Mouse (Mus musculus): ENCODE measurements around the gene Fastk. TPM values are rescaled to one million over a fixed set of nuclear protein-coding genes. Genes with fewer than 3 reads are reported as not detected.

Gene Fastk
- 143 and 147 TPM in 2 replicates for polyA plus RNA-seq (2015; fragmentation: Nextera tagmentation; extraction: Ambion mirVana)

- ATAC-seq (ENCODE audit: low FRiP score, low TSS enrichment): peak; percentile 85
- Histone ChIP-seq H3K4me1 (ENCODE audit: insufficient read depth, low read length) (peaks cover 25% of the 10 kb centered on the region), H3K36me3 (ENCODE audit: insufficient read depth, low read length) (peaks cover 31% of the 10 kb centered on the region), H3K9ac (replicated peaks; ENCODE audit: low read length) (peak within 1 kb of the TSS; percentile 95), H3K9me3 (ENCODE audit: low read length) (no peaks in the 10 kb centered on the region), H3K4me3 (ENCODE audit: low read length) (peak within 1 kb of the TSS; percentile 98), H3K27me3 (ENCODE audit: insufficient read depth, low read length) (no peaks in the 10 kb centered on the region), H3K4me2 (replicated peaks; ENCODE audit: low read depth, low read length) (peak within 1 kb of the TSS; percentile 90), H3K27ac (ENCODE audit: low read length) (peak within 1 kb of the TSS; percentile 94)
- under 1% methylated on average over 55 of the region's 60 CpGs for WGBS
These were observed at the start of gene Fastk for GRCm38 (mm10) chr5:24444746-24445427. Fastk (minus strand) TSS chr5:24445287.

GRCm38 (mm10) chr5:24492546-24493285, 47.6 kb upstream of the Fastk start:
- Histone ChIP-seq H3K4me2 (replicated peaks; ENCODE audit: low read depth, low read length) (no peak overlapping the region), H3K4me1 (ENCODE audit: insufficient read depth, low read length) (no peaks in the 10 kb centered on the region), H3K9ac (replicated peaks; ENCODE audit: low read length) (no peak overlapping the region), H3K27me3 (ENCODE audit: insufficient read depth, low read length) (no peaks in the 10 kb centered on the region), H3K36me3 (ENCODE audit: insufficient read depth, low read length) (peaks cover 51% of the 10 kb centered on the region), H3K27ac (ENCODE audit: low read length) (no peak overlapping the region), H3K4me3 (ENCODE audit: low read length) (no peak overlapping the region), H3K9me3 (ENCODE audit: low read length) (no peaks in the 10 kb centered on the region)
- 87% methylated on average over 16 of the region's 16 CpGs for WGBS
- no peak for ATAC-seq (ENCODE audit: low FRiP score, low TSS enrichment)

GRCm38 (mm10) chr5:24490413-24490920, 45.4 kb upstream of the Fastk start:
- Histone ChIP-seq H3K4me2 (replicated peaks; ENCODE audit: low read depth, low read length) (no peak overlapping the region), H3K36me3 (ENCODE audit: insufficient read depth, low read length) (peaks cover 50% of the 10 kb centered on the region), H3K27me3 (ENCODE audit: insufficient read depth, low read length) (no peaks in the 10 kb centered on the region), H3K9ac (replicated peaks; ENCODE audit: low read length) (no peak overlapping the region), H3K27ac (ENCODE audit: low read length) (no peak overlapping the region), H3K4me1 (ENCODE audit: insufficient read depth, low read length) (peaks cover 5% of the 10 kb centered on the region), H3K9me3 (ENCODE audit: low read length) (no peaks in the 10 kb centered on the region), H3K4me3 (ENCODE audit: low read length) (no peak overlapping the region)
- no peak for ATAC-seq (ENCODE audit: low FRiP score, low TSS enrichment)
- WGBS: 43% methylated on average over 14 of the region's 14 CpGs

DNA sequence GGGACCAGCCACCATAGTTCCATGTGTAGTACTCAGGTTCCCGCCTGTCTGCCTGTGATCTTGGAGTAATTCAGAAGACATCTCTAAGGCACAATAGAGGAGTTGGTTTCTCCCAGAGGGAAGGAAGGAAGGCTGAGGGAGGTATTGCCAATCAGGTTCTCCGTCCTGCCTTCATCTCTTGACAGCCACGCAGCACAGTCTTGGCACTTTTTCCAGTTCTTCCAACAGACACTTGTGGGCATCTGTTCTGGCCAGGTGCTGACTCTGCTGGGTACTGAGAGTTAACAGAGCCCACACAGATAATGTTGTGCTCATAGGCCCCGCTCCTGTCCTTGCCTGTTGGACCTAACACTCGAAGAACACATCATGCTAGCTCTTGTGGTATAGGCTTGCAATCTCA, 41.7 kb upstream of the Fastk start:
- H3K27ac ChIP-seq (ENCODE audit: low read length): no peak overlapping the region
- ATAC-seq (ENCODE audit: low FRiP score, low TSS enrichment): no peak
- H3K27me3 ChIP-seq (ENCODE audit: insufficient read depth, low read length): no peaks in the 10 kb centered on the region
- no peak overlapping the region for H3K9ac ChIP-seq (replicated peaks; ENCODE audit: low read length)
- no peaks in the 10 kb centered on the region for H3K9me3 ChIP-seq (ENCODE audit: low read length)
- H3K4me3 ChIP-seq (ENCODE audit: low read length): no peak overlapping the region
- H3K4me2 ChIP-seq (replicated peaks; ENCODE audit: low read depth, low read length): no peak overlapping the region
- peaks cover 31% of the 10 kb centered on the region for H3K36me3 ChIP-seq (ENCODE audit: insufficient read depth, low read length)
- H3K4me1 ChIP-seq (ENCODE audit: insufficient read depth, low read length): peaks cover 21% of the 10 kb centered on the region
- WGBS: 94% methylated on average over 5 of the region's 5 CpGs

GRCm38 (mm10) chr5:24486097-24486496, 41.0 kb upstream of the Fastk start:
- Histone ChIP-seq H3K27me3 (ENCODE audit: insufficient read depth, low read length) (no peaks in the 10 kb centered on the region), H3K9ac (replicated peaks; ENCODE audit: low read length) (no peak overlapping the region), H3K4me1 (ENCODE audit: insufficient read depth, low read length) (peaks cover 24% of the 10 kb centered on the region), H3K4me3 (ENCODE audit: low read length) (no peak overlapping the region), H3K9me3 (ENCODE audit: low read length) (no peaks in the 10 kb centered on the region), H3K4me2 (replicated peaks; ENCODE audit: low read depth, low read length) (no peak overlapping the region), H3K36me3 (ENCODE audit: insufficient read depth, low read length) (peaks cover 28% of the 10 kb centered on the region), H3K27ac (ENCODE audit: low read length) (no peak overlapping the region)
- WGBS: 3% methylated on average over 8 of the region's 8 CpGs
- no peak for ATAC-seq (ENCODE audit: low FRiP score, low TSS enrichment)

DNA sequence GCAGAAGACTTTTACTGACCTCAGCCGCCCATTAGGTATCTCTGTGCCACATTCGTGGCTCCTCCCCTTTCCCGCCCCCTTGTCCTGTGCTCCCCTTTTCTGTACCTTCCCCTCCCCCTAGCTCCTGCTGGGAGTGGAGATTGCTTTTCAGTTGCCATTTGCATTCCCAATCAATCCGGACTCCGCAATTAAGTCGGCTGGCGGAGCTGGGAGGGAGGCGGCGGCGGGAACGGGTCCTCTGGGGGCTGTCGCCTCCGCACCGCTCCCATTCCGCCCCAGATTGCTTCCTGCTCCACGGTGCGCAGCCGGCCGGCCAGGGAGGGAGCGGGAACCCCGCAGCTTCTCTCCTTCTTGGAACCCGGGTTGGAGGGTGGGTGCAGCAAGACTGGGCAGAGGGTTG, 39.9 kb upstream of the Fastk start:
- no peak for ATAC-seq (ENCODE audit: low FRiP score, low TSS enrichment)
- peaks cover 31% of the 10 kb centered on the region for H3K36me3 ChIP-seq (ENCODE audit: insufficient read depth, low read length)
- peak overlapping the region; percentile 12 for H3K4me3 ChIP-seq (ENCODE audit: low read length)
- peak overlapping the region; percentile 48 for H3K4me2 ChIP-seq (replicated peaks; ENCODE audit: low read depth, low read length)
- WGBS: 20% methylated on average over 22 of the region's 22 CpGs
- peak overlapping the region; percentile 33 for H3K9ac ChIP-seq (replicated peaks; ENCODE audit: low read length)
- peaks cover 24% of the 10 kb centered on the region for H3K4me1 ChIP-seq (ENCODE audit: insufficient read depth, low read length)
- H3K27me3 ChIP-seq (ENCODE audit: insufficient read depth, low read length): no peaks in the 10 kb centered on the region
- no peak overlapping the region for H3K27ac ChIP-seq (ENCODE audit: low read length)
- no peaks in the 10 kb centered on the region for H3K9me3 ChIP-seq (ENCODE audit: low read length)

DNA sequence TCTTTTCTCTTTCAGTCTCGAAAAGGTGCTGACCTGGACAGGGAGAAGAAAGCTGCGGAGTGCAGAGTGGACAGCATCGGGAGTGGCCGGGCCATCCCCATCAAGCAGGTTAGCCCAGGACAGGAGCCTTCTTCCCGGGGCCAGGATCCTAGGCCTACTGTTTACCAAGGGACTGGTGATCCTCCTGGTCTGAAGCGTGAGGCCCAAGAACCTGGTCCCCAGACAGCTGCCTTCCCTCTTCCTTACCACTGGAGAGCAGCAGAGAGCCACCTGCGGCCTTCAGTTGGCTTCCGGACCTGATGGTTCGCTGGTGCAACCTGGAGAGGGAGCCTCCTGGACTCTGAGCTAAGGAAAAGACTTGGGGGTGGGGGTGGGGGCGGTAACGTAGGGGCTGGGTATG, 38.2 kb upstream of the Fastk start:
- 26% methylated on average over 11 of the region's 11 CpGs for WGBS
- H3K9ac ChIP-seq (replicated peaks; ENCODE audit: low read length): 0 out of 2 replicates have a peak overlapping the region, but pooled peaks have one; percentile 23
- no peak overlapping the region for H3K4me3 ChIP-seq (ENCODE audit: low read length)
- peaks cover 24% of the 10 kb centered on the region for H3K4me1 ChIP-seq (ENCODE audit: insufficient read depth, low read length)
- peak overlapping the region; percentile 72 for H3K27ac ChIP-seq (ENCODE audit: low read length)
- no peaks in the 10 kb centered on the region for H3K9me3 ChIP-seq (ENCODE audit: low read length)
- peaks cover 37% of the 10 kb centered on the region for H3K36me3 ChIP-seq (ENCODE audit: insufficient read depth, low read length)
- no peaks in the 10 kb centered on the region for H3K27me3 ChIP-seq (ENCODE audit: insufficient read depth, low read length)
- peak; percentile 43; the same call in 1 of the 2 replicates for ATAC-seq (ENCODE audit: low FRiP score, low TSS enrichment)
- no peak overlapping the region for H3K4me2 ChIP-seq (replicated peaks; ENCODE audit: low read depth, low read length)

GRCm38 (mm10) chr5:24482247-24483079, 37.4 kb upstream of the Fastk start:
- Histone ChIP-seq H3K27ac (ENCODE audit: low read length) (peak overlapping the region; percentile 72), H3K4me1 (ENCODE audit: insufficient read depth, low read length) (peaks cover 24% of the 10 kb centered on the region), H3K27me3 (ENCODE audit: insufficient read depth, low read length) (no peaks in the 10 kb centered on the region), H3K4me3 (ENCODE audit: low read length) (no peak overlapping the region), H3K9me3 (ENCODE audit: low read length) (no peaks in the 10 kb centered on the region), H3K36me3 (ENCODE audit: insufficient read depth, low read length) (peaks cover 37% of the 10 kb centered on the region), H3K9ac (replicated peaks; ENCODE audit: low read length) (0 out of 2 replicates have a peak overlapping the region, but pooled peaks have one; percentile 32), H3K4me2 (replicated peaks; ENCODE audit: low read depth, low read length) (peak overlapping the region; percentile 26; the same call in 1 of the 2 replicates)
- ATAC-seq (ENCODE audit: low FRiP score, low TSS enrichment): peak; percentile 71
- 49% methylated on average over 38 of the region's 41 CpGs for WGBS

- H3K4me2 ChIP-seq (replicated peaks; ENCODE audit: low read depth, low read length): no peak overlapping the region
- 7% methylated on average over 4 of the region's 4 CpGs for WGBS
- peaks cover 43% of the 10 kb centered on the region for H3K36me3 ChIP-seq (ENCODE audit: insufficient read depth, low read length)
- ATAC-seq (ENCODE audit: low FRiP score, low TSS enrichment): peak; percentile 29
- H3K27ac ChIP-seq (ENCODE audit: low read length): no peak overlapping the region
- H3K9ac ChIP-seq (replicated peaks; ENCODE audit: low read length): no peak overlapping the region
- no peaks in the 10 kb centered on the region for H3K9me3 ChIP-seq (ENCODE audit: low read length)
- H3K27me3 ChIP-seq (ENCODE audit: insufficient read depth, low read length): no peaks in the 10 kb centered on the region
- H3K4me1 ChIP-seq (ENCODE audit: insufficient read depth, low read length): peaks cover 24% of the 10 kb centered on the region
- H3K4me3 ChIP-seq (ENCODE audit: low read length): no peak overlapping the region
These were observed 36.6 kb upstream of the Fastk start for GRCm38 (mm10) chr5:24481647-24482046.
